Mouse (Mus musculus) forebrain, postnatal 0 days (tissue): Measurements from ENCODE around the gene Alk. TPM values are rescaled to one million over a fixed set of nuclear protein-coding genes. Genes with fewer than 3 reads are reported as not detected.

Experiments used
- ATAC-seq: fragments of 200-750 bp; cut with Nextera tagmentation; 2 replicates; pipeline ENCODE4 v1.8.0; 2017; ENCODE audit warnings: mild to moderate bottlenecking, moderate library complexity
- DNase-seq: peaks from one replicate; pipeline ENCODE4 v3.0.0-alpha.2; 2015
- H3K27ac ChIP-seq: fragments of 300-500 bp; sonication (generic); 2 replicates; pipeline ENCODE4 v1.5.1; 2014; ENCODE audit warnings: low read depth, mild to moderate bottlenecking, antibody characterized with exemption, low read length, moderate library complexity, mixed read lengths
- H3K27me3 ChIP-seq: fragments of 300-500 bp; sonication (generic); 2 replicates; pipeline ENCODE4 v1.6.1; 2014; ENCODE audit warnings: mild to moderate bottlenecking, low read length, mixed read lengths; ENCODE audit not compliant: insufficient read depth
- H3K36me3 ChIP-seq: fragments of 300-500 bp; sonication (generic); 2 replicates; pipeline ENCODE4 v1.6.1; 2014; ENCODE audit warnings: mild to moderate bottlenecking, moderate library complexity; ENCODE audit not compliant: insufficient read depth
- H3K4me1 ChIP-seq: fragments of 300-500 bp; sonication (generic); 2 replicates; pipeline ENCODE4 v1.6.1; 2014; ENCODE audit warnings: antibody characterized with exemption; ENCODE audit not compliant: insufficient read depth
- H3K4me2 ChIP-seq: fragments of 300-500 bp; sonication (generic); 2 replicates; pipeline ENCODE4 v1.6.1; 2014; ENCODE audit warnings: low read depth, mild to moderate bottlenecking, moderate library complexity
- H3K4me3 ChIP-seq: fragments of 300-500 bp; sonication (generic); 2 replicates; pipeline ENCODE4 v1.5.1; 2014; ENCODE audit warnings: low read depth, low read length, mixed read lengths
- H3K9ac ChIP-seq: fragments of 300-500 bp; sonication (generic); 2 replicates; pipeline ENCODE4 v1.6.1; 2014; ENCODE audit warnings: mild to moderate bottlenecking
- H3K9me3 ChIP-seq: fragments of 300-500 bp; sonication (generic); 2 replicates; pipeline ENCODE4 v1.6.1; 2016; ENCODE audit warnings: low read length
- CTCF ChIP-seq: sonication (generic); IDR thresholded peaks from 2 replicates; pipeline ENCODE4 v1.5.1; 2016; ENCODE audit warnings: antibody characterized with exemption, control low read depth, low read depth
- WGBS: fragments of 180-500 bp; shearing (Covaris S2); extraction: QIAGEN DNeasy Blood & Tissue Kit; methylation state at CpG from one replicate; pipeline ENCODE4 v1.1.7; 2014; 5-methylcytosine and 5-hydroxymethylcytosine counted together
- polyA plus RNA-seq: library from polyadenylated mRNA; unstranded; fragments of >200 nt; fragmentation: Nextera tagmentation; extraction: Ambion mirVana; gene quantifications from 2 replicates; pipeline ENCODE4 v1.2.1, GENCODE M21; 2015
- total RNA-seq: library from RNA; depleted of rRNA; stranded (reverse); fragments of >200 nt; gene quantifications from 2 replicates; pipeline ENCODE4 v1.2.3, GENCODE M21; 2014

Gene Alk
- total and polyA plus RNA-seq, 2 experiments from 2014 or later = 1.6 to 8.8 TPM

GRCm38 (mm10) chr17:72532266-72532665 lies 72.2 kb downstream of the Alk start:
- Histone ChIP-seq H3K4me1 (no peaks in the 10 kb centered on the region), H3K9ac (no peak overlapping the region), H3K36me3 (no peaks in the 10 kb centered on the region), H3K9me3 (no peaks in the 10 kb centered on the region), H3K4me2 (no peak overlapping the region), H3K27ac (no peak overlapping the region), H3K4me3 (no peak overlapping the region), H3K27me3 (no peaks in the 10 kb centered on the region)
- no peak for TF ChIP-seq CTCF
- no peak for DNase-seq
- 80% methylated on average over 6 of the region's 6 CpGs for WGBS
- ATAC-seq = no peak

GRCm38 (mm10) chr17:72528481-72528880 lies 75.9 kb downstream of the Alk start:
- Histone ChIP-seq H3K4me1 (no peaks in the 10 kb centered on the region), H3K27me3 (no peaks in the 10 kb centered on the region), H3K4me2 (no peak overlapping the region), H3K36me3 (no peaks in the 10 kb centered on the region), H3K9me3 (no peaks in the 10 kb centered on the region), H3K27ac (no peak overlapping the region), H3K9ac (no peak overlapping the region), H3K4me3 (no peak overlapping the region)
- 95% methylated on average over 8 of the region's 8 CpGs for WGBS
- DNase-seq (no peak), ATAC-seq (no peak)
- no peak for TF ChIP-seq CTCF

- no peak for TF ChIP-seq CTCF
- 81% methylated on average over 5 of the region's 5 CpGs for WGBS
Measured at GRCm38 (mm10) chr17:72527481-72527880, 76.9 kb downstream of the Alk start.

GRCm38 (mm10) chr17:72526356-72526755 lies 78.1 kb downstream of the Alk start:
- Histone ChIP-seq H3K4me2 (no peak overlapping the region), H3K9ac (no peak overlapping the region), H3K36me3 (no peaks in the 10 kb centered on the region), H3K9me3 (no peaks in the 10 kb centered on the region), H3K4me3 (no peak overlapping the region), H3K27ac (no peak overlapping the region), H3K27me3 (no peaks in the 10 kb centered on the region), H3K4me1 (no peaks in the 10 kb centered on the region; the same call in 1 of the 2 replicates)
- TF ChIP-seq CTCF = no peak
- no peak for DNase-seq
- WGBS = 72% methylated on average over 4 of the region's 4 CpGs
- no peak for ATAC-seq

More at GRCm38 (mm10) chr17:72527481-72527880, 76.9 kb downstream of the Alk start:
- H3K4me1 ChIP-seq = no peaks in the 10 kb centered on the region; the same call in 1 of the 2 replicates
- H3K4me2 ChIP-seq = no peak overlapping the region
- ATAC-seq (no peak), DNase-seq (no peak)
- no peaks in the 10 kb centered on the region for H3K36me3 ChIP-seq
- H3K27me3 ChIP-seq = no peaks in the 10 kb centered on the region
- H3K4me3 ChIP-seq = no peak overlapping the region
- no peaks in the 10 kb centered on the region for H3K9me3 ChIP-seq
- no peak overlapping the region for H3K27ac ChIP-seq
- H3K9ac ChIP-seq = no peak overlapping the region

- ATAC-seq = no peak
- no peaks in the 10 kb centered on the region; the same call in 1 of the 2 replicates for H3K4me1 ChIP-seq
- 94% methylated on average over 3 of the region's 3 CpGs for WGBS
- H3K27me3 ChIP-seq = no peaks in the 10 kb centered on the region
- TF ChIP-seq CTCF = no peak
- no peak overlapping the region for H3K4me2 ChIP-seq
- H3K9me3 ChIP-seq = no peaks in the 10 kb centered on the region
- DNase-seq = no peak
- H3K36me3 ChIP-seq = no peaks in the 10 kb centered on the region
- no peak overlapping the region for H3K9ac ChIP-seq
- H3K27ac ChIP-seq = no peak overlapping the region
- H3K4me3 ChIP-seq = no peak overlapping the region
Measured at GRCm38 (mm10) chr17:72524839-72525238, 79.6 kb downstream of the Alk start.

- no peaks in the 10 kb centered on the region; the same call in 1 of the 2 replicates for H3K4me1 ChIP-seq
- no peak overlapping the region for H3K9ac ChIP-seq
- H3K27ac ChIP-seq = no peak overlapping the region
- no peak overlapping the region for H3K4me2 ChIP-seq
- ATAC-seq = no peak
- WGBS = 58% methylated on average over 7 of the region's 7 CpGs
- no peak for DNase-seq
- no peaks in the 10 kb centered on the region for H3K36me3 ChIP-seq
- H3K27me3 ChIP-seq = no peaks in the 10 kb centered on the region
- no peaks in the 10 kb centered on the region for H3K9me3 ChIP-seq
- no peak for TF ChIP-seq CTCF
- H3K4me3 ChIP-seq = no peak overlapping the region
Measured at GRCm38 (mm10) chr17:72523006-72523405, 81.4 kb downstream of the Alk start.

- peak; percentile 81 for ATAC-seq
- no peaks in the 10 kb centered on the region for H3K9me3 ChIP-seq
- WGBS = 9% methylated on average over 4 of the region's 4 CpGs
Measured at GRCm38 (mm10) chr17:72522381-72522780, 82.0 kb downstream of the Alk start.

More at GRCm38 (mm10) chr17:72522381-72522780, 82.0 kb downstream of the Alk start:
- peak; percentile 79 for TF ChIP-seq CTCF
- H3K4me2 ChIP-seq = no peak overlapping the region
- H3K36me3 ChIP-seq = no peaks in the 10 kb centered on the region
- no peaks in the 10 kb centered on the region for H3K27me3 ChIP-seq
- no peak overlapping the region for H3K9ac ChIP-seq
- peak; percentile 80 for DNase-seq
- no peaks in the 10 kb centered on the region; the same call in 1 of the 2 replicates for H3K4me1 ChIP-seq
- H3K4me3 ChIP-seq = no peak overlapping the region
- no peak overlapping the region for H3K27ac ChIP-seq
